Mouse (Mus musculus) B cell, adult 2 months (primary cell): ENCODE measurements at regions not wholly inside any gene's neighbourhood (a gene's known extent, or its start where the extent isn't known, plus 50 kb on each side); places are given as distances from the start of the nearest gene placed in this dataset.

Experiments
- DNase-seq, 2 experiments: peaks; one replicate each; pipeline ENCODE4 v3.0.0; 2022

- peak in 1 of 2 experiments; percentile 45 for DNase-seq
Measured at GRCm38 (mm10) chrX:21293666-21294065, 118.2 kb upstream of the Gm21876 start.

- DNase-seq, result peak in 1 of 2 experiments; percentile 1
Measured at GRCm38 (mm10) chrX:21295460-21295859, 120.0 kb upstream of the Gm21876 start.

DNA sequence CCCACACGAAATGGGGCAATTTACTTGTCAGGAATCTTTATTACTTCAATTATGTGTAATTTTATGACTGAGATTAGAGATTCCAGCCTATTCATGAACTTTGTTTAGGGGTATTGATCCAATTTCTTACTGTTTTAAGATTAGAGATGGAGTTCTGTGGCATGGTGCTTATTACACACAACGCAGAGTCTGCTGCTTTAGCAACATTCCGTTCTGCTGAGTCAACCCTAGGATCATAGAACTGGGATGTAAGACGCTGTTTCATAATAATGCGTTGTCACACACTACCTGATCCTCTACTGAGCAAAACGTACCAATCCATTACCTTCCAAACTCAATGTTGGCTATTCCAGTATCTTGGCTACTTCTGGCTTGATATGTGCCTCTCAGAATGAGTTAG is 121.9 kb upstream of the Gm21876 start:
- no peak for DNase-seq

GRCm38 (mm10) chrX:21334499-21335032 is 149.8 kb upstream of the Agtr2 start:
- no peak for DNase-seq

DNA sequence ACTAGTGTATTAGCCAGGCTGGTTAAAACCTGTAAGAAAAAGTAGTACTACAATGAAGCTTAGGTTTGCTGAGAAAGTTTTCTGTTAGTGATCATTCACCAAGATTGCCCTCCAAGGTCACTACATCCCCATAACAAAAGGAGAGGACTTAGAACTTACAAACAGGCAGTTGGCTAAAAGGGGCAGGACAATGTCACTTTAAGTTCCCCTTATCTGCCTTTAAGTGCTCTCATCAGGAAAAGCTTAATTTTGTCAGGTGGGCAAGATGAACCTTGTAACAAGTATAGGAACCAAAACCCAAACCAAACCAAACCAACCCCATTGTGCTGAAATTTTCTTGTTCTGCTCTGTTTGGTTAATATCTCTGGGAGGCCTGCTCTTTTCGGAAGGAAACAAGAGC is 139.9 kb upstream of the Agtr2 start:
- DNase-seq, result no peak

- no peak for DNase-seq
Measured at GRCm38 (mm10) chrX:21350503-21350902, 133.8 kb upstream of the Agtr2 start.

DNA sequence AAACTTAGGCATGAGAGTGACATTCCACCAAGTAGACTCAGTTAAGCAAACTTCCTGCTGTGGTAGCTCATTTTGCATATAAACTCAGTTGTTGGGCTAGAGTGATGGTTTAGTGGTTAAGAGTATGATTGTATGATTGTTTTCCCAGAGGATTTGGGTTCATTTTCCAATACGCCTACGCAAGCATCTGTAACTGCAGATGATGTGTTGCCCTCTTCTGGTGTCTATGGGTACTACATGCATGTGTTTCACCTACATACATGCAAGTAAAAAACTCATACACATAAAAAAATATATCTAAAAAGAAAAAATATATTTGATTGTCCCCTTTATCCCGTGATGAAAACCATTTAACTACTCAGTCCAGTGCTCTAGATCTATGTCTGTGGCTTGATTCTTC is 132.0 kb upstream of the Agtr2 start:
- DNase-seq, result peak; percentile 1 to 27

DNA sequence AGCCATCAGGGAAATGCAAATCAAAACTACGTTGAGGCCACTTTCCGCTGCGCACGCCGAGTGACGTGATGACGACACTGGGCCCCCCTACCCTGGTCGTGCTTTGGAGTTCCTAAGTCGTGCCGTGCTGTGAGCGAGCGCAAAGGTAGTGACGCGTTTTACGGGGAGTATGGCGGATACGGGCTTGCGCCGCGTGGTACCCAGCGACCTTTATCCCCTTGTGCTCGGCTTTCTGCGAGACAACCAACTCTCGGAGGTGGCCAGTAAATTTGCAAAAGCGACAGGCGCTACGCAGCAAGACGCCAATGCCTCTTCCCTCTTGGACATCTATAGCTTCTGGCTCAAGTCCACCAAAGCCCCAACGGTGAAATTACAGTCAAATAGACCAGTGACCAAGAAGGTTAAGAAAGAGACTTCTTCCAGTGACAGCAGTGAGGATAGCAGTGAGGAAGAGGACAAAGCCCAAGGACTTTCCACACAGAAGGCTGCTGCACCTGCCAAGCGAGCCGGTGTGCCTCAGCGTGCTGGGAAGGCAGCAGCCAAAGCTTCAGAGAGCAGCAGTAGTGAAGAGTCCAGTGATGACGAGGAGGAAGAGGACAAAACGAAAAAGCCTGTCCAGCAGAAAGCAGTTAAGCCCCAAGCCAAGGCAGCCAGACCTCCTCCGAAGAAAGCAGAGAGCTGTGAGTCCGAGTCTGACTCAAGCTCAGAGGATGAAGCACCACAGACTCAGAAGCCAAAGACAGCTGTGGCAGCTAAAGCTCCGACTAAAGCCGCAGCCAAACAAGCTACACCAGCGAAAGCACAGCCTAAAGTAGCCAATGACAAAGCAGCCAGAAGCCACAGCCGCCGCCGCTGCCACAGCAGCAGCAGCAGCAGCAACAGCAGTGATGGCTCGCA is 123.3 kb upstream of the Agtr2 start:
- DNase-seq, result peak; percentile 9 to 18

GRCm38 (mm10) chrX:21385221-21385620 is 99.1 kb upstream of the Agtr2 start:
- DNase-seq, result no peak

- no peak for DNase-seq
Measured at GRCm38 (mm10) chrX:21389992-21390391, 94.4 kb upstream of the Agtr2 start.

GRCm38 (mm10) chrX:21393212-21393611 is 91.1 kb upstream of the Agtr2 start:
- no peak for DNase-seq

DNA sequence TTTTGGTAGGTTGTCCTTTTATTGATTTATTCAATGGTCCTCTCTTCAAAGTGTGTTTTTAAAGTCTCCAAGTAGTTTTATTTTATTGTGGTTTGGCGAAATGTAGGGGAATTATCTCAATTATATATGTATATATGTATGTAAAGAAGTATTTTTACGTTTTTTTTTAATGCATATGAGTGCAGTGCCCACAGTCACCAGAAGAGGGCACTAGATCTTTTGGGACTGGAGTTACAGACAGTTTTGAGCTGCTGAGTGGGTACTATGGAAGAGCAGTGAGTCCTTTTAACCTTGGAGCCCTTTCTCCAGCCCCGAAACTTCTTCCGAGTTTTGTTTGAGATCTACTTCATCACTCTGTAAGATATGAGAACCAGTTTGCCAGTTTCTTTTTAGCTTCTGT is 59.5 kb upstream of the Agtr2 start:
- DNase-seq, result no peak

DNA sequence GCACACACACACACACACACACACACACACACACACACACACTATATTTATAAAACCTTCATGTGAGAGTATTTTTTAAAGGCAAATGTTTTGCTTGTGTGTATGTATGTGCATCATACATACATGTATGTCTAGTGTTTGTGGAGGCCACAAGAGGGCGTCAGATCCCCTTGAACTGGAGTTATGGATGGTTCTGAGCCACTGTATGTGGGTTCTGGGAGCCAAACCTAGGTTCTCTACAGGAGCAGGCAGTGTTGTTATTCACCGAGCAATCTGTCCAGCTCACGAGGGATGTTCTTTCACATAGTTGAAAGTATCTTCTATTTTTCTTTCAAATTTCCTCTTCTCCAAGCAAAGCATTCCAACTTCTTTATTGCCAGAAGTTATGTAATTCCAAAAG is 56.3 kb upstream of the Agtr2 start:
- no peak for DNase-seq

GRCm38 (mm10) chrX:21433501-21433900 is 50.8 kb upstream of the Agtr2 start:
- DNase-seq, result no peak
